Mouse (Mus musculus) cortical plate, adult 2 months (tissue): Measurements from ENCODE around the gene Stx1a. TPM values are rescaled to one million over a fixed set of nuclear protein-coding genes. Genes with fewer than 3 reads are reported as not detected.
A peak's percentile ranks its signal among the peaks of the same experiment; 100 is the strongest.

Experiments
- H3K27ac ChIP-seq: fragments of 200-500 bp; 2 replicates; pipeline ENCODE4 v1.5.1; 2012; ENCODE audit warnings: low read length, control low read depth, inconsistent platforms; ENCODE audit not compliant: insufficient read depth
- H3K4me1 ChIP-seq: fragments of 200-500 bp; 2 replicates; pipeline ENCODE4 v1.6.1; 2011; ENCODE audit warnings: low read length; ENCODE audit not compliant: control insufficient read depth, insufficient read depth
- H3K4me3 ChIP-seq: fragments of 200-500 bp; 2 replicates; pipeline ENCODE4 v1.5.1; 2011; ENCODE audit warnings: mild to moderate bottlenecking, low read length, control low read depth; ENCODE audit not compliant: insufficient read depth
- CTCF ChIP-seq: fragments of 200-500 bp; IDR thresholded peaks from 2 replicates; pipeline ENCODE4 v1.5.1; 2011; ENCODE audit warnings: mild to moderate bottlenecking, control low read depth, low read length; ENCODE audit not compliant: insufficient read depth; ENCODE audit errors: extremely low read depth
- POLR2A ChIP-seq: fragments of 200-500 bp; IDR thresholded peaks from 2 replicates; pipeline ENCODE4 v1.6.1; 2011; ENCODE audit warnings: mild to moderate bottlenecking, low read length, control low read depth; ENCODE audit not compliant: insufficient read depth; ENCODE audit errors: extremely low read depth
- polyA plus RNA-seq: library from polyadenylated mRNA; depleted of rRNA; stranded (reverse); fragments of >200 nt; gene quantifications from 2 replicates; pipeline ENCODE4 v1.2.3, GENCODE M21; 2012

Gene Stx1a
- polyA plus RNA-seq, 1 experiment: 545 TPM

GRCm38 (mm10) chr5:135012671-135013441 is 10.4 kb upstream of the Stx1a start:
- H3K27ac ChIP-seq: no peak overlapping the region
- no peak for TF ChIP-seq POLR2A
- TF ChIP-seq CTCF: peak; percentile 63
- no peak overlapping the region for H3K4me3 ChIP-seq
- H3K4me1 ChIP-seq: peaks cover 1% of the 10 kb centered on the region; the same call in 1 of the 2 replicates

- peak; percentile 98 for TF ChIP-seq CTCF
- TF ChIP-seq POLR2A: no peak
- no peak overlapping the region for H3K27ac ChIP-seq
- H3K4me1 ChIP-seq: no peaks in the 10 kb centered on the region
- H3K4me3 ChIP-seq: no peak overlapping the region
These were observed 7.8 kb upstream of the Stx1a start for GRCm38 (mm10) chr5:135015497-135015896.

- H3K4me1 ChIP-seq: no peaks in the 10 kb centered on the region
- H3K27ac ChIP-seq: no peak overlapping the region
- no peak overlapping the region for H3K4me3 ChIP-seq
- TF ChIP-seq CTCF (peak; percentile 17; the same call in 1 of the 2 replicates), POLR2A (no peak)
These were observed 7.0 kb upstream of the Stx1a start for GRCm38 (mm10) chr5:135016224-135016759.

DNA sequence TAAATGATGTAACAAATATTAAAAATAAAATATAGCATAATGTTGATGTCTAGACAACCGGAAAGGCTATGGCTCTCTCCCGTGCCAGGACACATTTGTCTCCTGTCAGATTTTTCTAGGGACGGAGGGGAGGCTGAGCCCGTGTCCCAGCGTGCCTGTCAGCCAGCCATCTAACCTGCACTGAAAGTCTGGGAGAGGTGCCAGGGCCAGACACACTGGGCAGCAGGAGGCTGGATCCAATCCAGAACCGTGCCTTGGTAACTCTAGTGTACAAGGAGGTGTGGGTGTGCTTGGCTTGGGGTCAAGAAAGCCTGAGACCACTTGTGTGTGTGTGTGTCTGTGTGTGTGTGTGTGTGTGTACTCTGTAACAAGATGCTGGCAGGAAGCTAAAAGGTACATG is 1.5 kb upstream of the Stx1a start:
- no peak overlapping the region for H3K27ac ChIP-seq
- H3K4me1 ChIP-seq: peaks cover 3% of the 10 kb centered on the region
- no peak for TF ChIP-seq CTCF
- no peak for TF ChIP-seq POLR2A
- H3K4me3 ChIP-seq: no peak overlapping the region

DNA sequence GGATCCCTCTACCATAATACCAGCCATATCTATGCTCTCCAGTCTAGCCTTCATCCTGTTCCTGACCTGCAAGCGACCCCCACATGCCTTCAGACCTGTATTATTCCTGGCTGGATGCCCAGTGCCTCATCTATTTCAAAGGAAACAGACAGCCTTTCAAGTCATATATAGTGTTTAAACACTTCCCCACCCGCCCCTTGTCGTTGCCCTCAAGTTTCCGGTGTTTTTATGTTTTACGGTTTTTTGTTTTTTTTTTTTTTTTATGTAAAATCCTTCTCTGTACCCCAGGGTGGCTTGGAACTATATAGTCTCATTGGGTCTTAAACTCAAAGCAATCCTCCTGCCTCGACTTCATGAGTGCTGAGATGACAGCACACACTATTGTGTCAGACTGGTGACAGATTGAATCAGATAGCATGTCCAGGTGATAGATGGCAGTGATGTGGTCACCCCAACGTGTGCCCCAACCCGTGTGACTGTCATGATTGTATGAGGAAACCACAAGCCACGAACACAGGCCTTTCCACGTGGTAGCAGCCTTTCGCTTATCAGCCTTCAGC is 1.5 kb downstream of the Stx1a start:
- peak overlapping the region; percentile 87 for H3K4me3 ChIP-seq
- H3K4me1 ChIP-seq: peaks cover 9% of the 10 kb centered on the region
- H3K27ac ChIP-seq: no peak overlapping the region
- TF ChIP-seq CTCF (no peak), POLR2A (no peak)

GRCm38 (mm10) chr5:135025899-135026298 is 2.6 kb downstream of the Stx1a start:
- H3K4me3 ChIP-seq: peak overlapping the region; percentile 87
- H3K4me1 ChIP-seq: peaks cover 9% of the 10 kb centered on the region

GRCm38 (mm10) chr5:135029007-135029854 is 5.9 kb downstream of the Stx1a start:
- Histone ChIP-seq H3K4me1 (peaks cover 9% of the 10 kb centered on the region), H3K27ac (no peak overlapping the region), H3K4me3 (peak overlapping the region; percentile 3; the same call in 1 of the 2 replicates)
- no peak for TF ChIP-seq CTCF
- TF ChIP-seq POLR2A: no peak

More at GRCm38 (mm10) chr5:135025899-135026298, 2.6 kb downstream of the Stx1a start:
- TF ChIP-seq CTCF (no peak), POLR2A (peak; percentile 49; the same call in 1 of the 2 replicates)
- H3K27ac ChIP-seq: peak overlapping the region; percentile 67

DNA sequence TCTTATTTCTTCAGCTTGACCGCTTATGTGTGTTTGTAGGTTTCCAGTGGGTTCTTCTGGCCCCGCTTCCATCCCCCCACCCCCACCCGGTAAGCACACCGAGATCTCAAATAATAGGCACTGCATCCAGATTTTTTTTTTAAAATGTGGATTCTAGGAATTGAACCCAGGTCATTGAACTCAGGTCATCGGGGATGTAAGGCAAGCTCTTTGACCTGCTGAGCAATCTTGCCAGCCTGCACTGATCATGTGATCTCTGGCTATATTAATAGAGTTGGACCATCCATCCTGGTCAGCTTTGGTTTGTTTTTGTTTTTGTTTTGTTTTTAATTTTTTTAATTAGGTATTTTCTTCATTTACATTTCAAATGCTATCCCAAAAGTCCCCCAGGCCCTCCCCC is 9.3 kb downstream of the Stx1a start:
- H3K27ac ChIP-seq: no peak overlapping the region
- no peak overlapping the region for H3K4me3 ChIP-seq
- H3K4me1 ChIP-seq: peaks cover 12% of the 10 kb centered on the region
- TF ChIP-seq CTCF: no peak
- TF ChIP-seq POLR2A: no peak

- no peak overlapping the region for H3K27ac ChIP-seq
- TF ChIP-seq CTCF (0 out of 2 replicates have a peak, but pooled peaks have one; percentile 3), POLR2A (no peak)
- H3K4me1 ChIP-seq: peaks cover 10% of the 10 kb centered on the region
- no peak overlapping the region for H3K4me3 ChIP-seq
These were observed 11.3 kb downstream of the Stx1a start for GRCm38 (mm10) chr5:135034593-135034992.
